Mouse (Mus musculus): Measurements from ENCODE around the gene Glod4.
A peak's percentile ranks its signal among the peaks of the same experiment; 100 is the strongest.

The Glod4 gene

DNA sequence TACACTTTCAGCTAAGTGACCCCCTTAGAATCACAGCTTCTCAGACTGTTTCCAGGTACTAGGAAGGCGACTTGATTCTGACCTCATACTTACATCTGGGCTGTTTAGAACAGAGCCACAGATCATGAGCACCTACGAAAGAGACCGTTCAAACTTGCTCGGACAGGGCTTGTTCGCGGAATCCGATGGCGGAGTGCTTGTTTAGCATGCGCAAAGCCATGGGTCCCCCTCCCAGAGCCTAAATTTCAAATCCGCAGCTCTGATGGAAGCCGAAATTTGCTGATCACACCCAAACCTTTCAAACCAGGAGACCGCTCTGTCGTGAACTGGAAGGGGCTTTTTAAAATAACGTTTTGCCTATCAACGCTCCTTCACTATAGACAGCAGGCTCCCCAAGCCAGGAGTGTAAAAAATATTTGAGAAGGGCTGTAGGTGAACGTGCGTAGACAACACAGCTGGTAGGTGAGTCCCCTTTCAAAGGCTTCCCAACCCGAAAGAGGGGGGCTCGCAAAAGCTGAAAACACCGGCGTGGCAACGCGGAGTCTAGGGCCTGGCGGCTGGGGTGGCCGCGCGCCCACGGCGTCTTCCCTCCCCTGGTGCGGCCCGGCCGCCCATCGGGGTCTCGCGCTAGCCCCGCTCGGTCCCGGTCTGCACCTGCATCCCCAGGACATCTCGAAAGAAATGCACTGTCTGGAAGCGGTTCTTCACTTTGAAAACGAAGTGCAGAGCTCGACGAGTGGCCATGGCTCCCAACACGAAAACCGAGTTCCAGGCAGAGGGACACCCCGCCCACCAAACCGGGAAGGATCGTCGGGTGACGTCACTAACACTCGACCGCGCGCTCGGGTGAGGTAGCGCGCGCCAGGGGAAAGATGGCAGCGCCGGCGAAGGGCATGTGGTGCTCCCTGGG is at the start of gene Glod4, which contains the start of gene Mrm3:
Glod4 (minus strand) TSS at position 825 of the 910 bp plus-strand sequence.
Mrm3 (plus strand) TSS at position 815 of the 910 bp plus-strand sequence.
- peak; percentile 83 for DNase-seq (ENCODE audit: low read depth)

DNA sequence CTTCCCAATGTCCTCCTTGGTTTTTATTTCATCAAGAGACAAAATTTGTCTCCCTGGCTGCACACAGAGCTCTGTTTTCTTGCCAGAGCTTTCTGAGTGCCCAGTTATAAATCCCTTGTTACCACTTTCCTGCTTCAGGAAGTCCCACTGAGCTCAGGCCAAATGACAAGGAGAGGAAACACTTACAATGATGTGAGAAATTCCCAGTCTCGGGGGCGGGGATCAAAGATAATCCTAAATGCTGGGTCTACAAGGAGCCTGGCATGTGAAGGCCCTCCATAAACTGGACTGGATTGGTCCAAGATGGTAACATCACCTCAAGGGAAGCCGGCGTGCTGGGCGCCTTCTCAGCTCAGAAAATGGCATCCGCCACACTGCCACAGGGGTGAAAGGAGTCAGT is 49.3 kb upstream of the Glod4 start:
- no peak for DNase-seq (ENCODE audit: low read depth)

DNA sequence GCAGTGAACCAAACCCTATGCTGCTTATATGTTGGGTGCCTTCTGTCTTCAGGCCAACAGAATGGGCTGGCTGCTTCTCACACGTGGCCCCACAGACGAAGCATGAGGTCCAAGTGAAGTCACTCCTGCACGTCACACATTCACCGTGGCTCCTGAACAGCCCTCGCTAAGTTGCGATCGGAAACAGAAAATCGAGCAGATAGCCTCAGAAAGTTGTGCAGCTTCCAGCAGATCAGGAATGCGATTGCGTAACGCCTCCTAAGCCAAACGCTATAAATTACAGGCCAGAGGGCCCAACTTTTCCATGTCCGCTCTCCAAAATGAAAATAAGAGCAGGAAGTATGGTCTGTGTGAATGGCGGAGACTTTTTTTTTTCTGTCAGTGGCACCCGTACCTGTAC is 48.9 kb upstream of the Glod4 start:
- DNase-seq (ENCODE audit: low read depth), result no peak

DNA sequence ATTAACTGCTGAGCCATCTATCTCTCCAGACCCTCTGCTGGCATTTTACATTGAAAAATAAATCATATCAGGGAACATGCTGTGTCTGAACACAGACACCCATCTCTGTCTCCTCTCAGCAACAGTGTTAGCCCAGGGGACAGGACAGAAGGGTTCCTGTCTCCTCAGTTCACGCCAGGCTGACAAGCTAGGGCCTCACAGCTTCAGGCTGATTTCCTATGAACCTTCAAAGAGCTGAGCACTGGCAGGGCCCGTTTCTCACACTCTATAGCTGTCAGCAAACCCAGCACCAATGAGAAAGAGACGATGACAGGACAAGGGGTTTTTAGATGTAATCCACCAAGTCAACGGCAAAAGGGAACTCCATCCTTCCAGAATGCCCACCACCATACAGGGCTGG is 48.4 kb upstream of the Glod4 start:
- no peak for DNase-seq (ENCODE audit: low read depth)

DNA sequence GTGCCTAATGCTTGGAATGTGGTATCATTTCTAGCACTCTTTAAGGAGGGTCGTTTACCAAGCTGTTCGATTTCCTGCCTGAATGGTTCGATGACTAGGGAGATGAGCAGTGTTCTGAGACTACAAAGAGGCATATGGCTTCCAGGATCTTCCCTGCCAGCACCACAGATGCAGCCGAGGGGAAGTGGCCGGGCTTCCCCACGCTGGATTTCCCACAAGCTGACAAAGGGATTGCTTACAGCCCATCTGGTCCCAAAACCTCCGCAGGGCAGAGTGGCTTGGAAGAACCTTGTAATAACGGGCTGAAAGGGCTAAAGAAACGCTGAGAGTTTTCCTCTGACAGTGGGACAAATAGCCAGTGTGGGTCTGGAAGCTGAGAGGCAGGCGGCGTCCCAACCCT is 46.8 kb upstream of the Glod4 start:
- DNase-seq (ENCODE audit: low read depth), result no peak

DNA sequence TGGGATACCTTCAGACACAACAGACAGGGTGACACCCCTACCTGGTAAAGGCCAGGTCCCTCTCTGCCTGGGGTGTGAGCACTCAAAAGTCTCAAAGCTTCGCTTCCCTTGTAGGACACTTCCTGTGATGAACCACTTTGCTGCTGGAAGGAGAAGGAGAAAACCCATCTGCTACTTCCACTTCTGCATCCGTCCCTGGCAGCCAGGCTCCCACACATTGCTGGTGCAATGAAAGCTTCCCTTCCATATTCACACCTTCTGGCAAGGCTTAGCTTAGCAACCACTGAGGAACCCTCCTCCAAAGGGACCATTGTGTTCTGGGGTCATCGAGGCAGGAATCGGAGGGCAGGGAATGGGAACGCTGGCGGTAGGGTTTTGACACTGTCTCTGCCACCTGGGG is 45.1 kb upstream of the Glod4 start:
- no peak for DNase-seq (ENCODE audit: low read depth)

DNA sequence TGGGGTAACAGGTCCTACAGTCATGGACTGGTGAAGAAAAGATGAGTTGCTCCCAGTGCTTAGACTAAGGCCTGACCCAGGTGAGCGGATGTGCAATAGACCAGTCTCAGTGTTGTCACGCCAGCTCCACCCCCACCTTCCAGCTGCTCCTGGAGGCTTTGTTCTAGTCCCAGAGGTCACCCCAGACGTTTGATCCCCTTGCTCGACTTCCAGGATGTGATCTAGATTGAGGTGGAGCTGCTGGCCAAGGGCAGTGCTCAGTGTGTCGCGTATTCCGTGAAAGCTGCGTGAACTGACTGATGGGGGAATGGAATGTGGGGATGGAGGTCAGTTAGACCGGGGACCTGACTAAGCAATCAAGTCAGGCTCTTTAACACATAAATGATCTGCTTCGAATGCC is 43.8 kb upstream of the Glod4 start:
- DNase-seq (ENCODE audit: low read depth), result no peak

DNA sequence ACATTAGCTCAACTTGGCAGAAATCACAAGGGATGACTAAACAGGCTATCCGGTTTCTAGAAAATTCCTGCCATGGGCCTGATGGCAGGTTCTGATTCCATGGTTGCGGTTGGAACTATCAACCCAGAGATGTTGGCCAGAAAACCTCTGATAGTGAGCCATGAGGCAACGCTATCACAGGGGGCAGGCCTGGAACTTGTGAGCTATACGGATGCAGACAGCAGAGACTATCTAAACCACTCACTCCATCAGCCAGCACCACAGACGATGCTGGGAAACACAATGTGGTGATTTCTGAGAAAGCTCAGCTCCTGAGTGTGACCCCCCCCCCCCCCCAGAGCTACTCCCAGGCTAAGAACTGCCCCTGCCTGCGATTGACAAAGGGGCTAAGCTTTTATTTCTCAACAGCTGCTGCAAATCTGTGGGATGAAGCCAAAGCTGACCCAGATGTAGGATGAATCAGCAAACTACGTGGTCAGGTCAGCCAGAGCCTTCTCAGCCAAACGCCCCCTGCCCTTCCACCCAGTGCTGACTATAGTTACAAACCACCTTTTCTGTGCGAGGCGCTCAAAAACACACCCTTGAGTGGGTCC is 43.1 kb upstream of the Glod4 start:
- no peak for DNase-seq (ENCODE audit: low read depth)

DNA sequence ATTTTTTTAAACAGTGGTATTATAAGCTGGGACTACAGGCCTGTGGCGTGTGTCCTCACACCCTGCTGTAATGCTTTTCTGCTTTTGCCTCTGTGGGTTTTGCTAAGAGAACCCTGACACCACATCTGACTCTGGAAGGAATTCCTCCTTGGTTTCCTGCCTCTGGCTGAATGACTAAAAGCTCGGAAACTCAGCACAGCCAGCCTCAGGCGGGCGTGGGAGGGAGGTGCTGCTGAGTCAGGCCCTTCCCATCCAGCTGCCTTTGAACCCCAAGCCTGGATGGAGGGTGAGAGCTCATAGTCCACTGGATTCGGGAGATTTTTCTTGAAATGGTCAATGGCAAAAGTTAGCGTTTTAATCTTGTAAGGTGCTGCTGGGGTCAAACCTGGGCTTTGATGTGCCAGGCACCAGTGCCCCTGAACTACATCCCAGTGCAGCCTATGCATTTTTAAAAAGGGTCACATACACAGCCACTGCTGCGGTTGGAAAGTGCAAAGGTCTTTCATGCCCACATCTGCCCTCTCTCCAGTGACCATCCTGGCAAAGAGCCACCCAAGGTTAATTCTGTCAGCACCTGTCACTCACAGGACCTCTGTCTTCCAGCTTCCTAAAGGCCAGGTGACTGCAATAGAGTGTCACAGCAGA is 42.0 kb upstream of the Glod4 start:
- DNase-seq (ENCODE audit: low read depth), result no peak

DNA sequence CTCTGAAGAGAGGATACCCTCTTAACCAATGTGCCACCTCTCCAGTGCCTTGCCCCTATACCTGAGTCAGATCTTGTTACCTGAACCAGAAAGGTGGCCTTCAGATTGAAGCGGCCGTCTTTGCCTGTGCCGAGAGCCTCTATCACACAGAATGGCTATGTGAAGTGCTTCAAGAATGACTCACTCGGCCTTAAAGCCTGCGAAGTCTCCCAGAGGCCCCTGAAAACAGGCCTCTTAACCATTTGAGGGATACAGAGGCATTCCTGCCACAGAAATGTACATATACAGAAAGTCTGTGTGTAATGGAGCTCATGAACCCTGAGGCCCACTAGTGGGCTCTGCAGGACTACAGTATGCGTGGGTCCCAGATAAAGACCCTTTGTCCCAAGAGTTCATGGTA is 40.3 kb upstream of the Glod4 start:
- no peak for DNase-seq (ENCODE audit: low read depth)

DNA sequence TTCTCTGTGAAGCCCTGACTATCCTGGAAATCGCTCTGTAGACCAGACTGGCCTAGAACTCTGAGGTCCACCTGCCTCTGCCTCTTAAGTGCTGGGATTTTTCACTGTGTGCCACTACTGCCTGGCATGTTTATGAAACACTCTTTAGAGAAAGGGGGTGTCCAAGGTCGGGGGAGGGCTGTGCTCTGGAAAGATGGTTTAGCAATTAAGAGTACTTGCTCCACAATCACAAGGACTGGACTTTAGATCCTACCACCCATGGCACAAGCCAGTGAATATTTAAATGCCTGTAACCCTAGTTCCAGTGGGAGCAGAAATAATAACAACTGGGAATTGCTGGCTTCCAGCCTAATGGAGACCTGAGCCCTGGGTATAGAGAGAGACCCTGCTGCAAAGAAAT is 36.4 kb upstream of the Glod4 start:
- DNase-seq (ENCODE audit: low read depth), result no peak

DNA sequence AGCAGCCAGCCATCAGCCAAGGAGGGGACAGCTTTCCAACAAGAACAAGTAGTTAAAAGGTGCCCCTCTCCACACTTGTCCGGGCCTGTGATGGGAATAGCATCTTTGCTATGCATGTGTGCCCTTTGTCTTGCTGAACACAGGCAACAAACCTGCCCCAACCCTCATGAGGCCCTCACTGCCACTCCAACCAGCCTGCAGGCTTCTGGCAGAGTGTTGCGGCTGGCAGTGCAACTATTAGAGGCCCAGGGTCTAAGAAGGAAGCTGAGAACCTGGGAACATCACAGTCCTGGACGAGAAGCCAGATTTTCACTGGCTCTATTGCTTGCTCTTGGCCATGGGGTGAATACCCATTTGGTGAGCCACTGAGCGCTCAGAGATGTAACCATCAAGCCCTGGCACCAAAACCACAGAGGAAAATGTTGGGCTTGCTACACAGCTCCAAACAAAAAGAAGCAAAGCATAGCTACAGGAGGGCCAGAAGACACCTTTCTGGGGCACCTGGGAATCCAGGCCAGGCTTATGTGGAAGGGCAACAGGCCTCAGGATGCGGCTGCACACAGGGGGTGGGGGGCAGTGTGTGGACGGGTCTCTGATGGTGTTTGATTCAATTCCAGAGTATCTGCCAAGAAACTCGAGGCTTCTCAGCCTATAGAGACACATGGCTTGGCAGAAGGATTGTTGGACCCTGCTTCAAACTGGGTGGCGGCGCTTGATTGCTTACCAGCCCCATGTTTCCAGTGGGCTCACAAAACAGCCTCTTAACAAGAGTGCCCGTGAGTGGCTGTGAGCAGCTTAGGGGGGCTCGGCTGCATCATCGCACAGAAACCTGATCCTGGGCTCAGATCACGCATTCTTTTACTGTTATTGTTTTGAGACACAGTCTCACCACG is 35.7 kb upstream of the Glod4 start:
- DNase-seq (ENCODE audit: low read depth), result no peak

DNA sequence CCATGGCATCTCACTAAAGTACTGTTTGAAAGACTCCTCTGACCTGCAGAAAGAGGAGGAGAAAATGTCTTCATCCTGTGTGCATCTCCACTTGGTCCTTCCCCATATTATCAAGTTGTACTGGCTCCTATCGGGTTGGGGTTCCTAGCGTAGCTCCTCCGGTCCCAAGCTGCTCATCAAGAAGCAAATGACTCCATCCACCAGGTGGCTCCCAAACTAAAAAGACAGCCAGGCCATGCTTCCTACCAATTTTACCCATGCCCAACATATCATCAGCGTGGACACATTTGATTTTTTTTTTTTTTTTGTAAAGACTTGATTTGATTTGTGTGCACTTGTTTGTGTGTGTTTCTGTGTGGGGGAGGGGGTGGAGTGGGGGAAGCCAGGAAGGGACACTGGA is 28.9 kb upstream of the Glod4 start:
- DNase-seq (ENCODE audit: low read depth), result no peak

DNA sequence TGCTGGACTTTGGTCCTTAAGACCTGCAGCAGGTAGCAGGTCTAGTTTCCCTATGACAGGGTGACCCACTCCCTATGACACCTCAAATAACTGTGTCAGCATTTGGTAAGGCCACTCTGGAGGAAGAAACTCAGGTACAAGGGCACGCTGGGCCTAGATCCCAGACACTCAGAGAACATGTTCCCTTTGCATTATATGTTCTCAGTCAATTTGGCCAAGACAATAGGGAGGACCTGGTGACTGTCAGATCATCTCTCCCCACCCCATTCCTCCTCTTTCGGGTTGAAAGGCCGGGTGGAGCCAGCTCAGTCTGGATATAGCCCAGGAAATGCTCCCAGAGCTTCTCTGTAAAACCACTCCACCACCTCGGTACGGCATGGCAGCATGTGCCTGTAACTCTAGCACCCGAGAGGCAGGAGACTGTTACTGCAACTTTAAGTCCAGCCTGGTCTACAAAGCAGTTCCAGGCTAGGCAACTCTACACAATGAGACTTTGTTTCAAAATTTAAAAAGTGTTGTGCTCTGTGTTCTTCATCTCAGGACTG is 25.1 kb upstream of the Glod4 start:
- no peak for DNase-seq (ENCODE audit: low read depth)

DNA sequence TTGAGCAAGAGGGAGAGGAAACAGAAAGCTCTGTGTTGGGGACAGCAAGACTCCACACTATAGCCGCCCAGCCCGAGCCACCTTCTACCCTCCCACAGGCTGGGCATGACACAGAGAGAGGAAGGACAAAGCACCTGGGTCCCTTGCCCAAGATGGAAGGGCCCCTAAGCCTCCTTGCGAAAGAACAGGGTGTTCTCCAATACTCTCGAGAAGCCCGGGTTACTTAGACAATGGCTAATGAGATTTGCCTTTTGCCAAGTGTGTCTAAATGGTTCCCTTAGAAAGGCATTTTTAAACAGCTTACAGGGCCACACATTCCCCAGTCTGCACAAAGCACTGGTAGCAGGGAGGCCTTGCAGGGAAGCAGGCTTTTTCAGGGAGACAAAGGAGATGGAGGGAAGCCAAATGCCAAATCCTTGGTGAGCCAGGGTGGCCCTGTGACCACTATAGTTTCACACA is 24.5 kb upstream of the Glod4 start:
- no peak for DNase-seq (ENCODE audit: low read depth)

DNA sequence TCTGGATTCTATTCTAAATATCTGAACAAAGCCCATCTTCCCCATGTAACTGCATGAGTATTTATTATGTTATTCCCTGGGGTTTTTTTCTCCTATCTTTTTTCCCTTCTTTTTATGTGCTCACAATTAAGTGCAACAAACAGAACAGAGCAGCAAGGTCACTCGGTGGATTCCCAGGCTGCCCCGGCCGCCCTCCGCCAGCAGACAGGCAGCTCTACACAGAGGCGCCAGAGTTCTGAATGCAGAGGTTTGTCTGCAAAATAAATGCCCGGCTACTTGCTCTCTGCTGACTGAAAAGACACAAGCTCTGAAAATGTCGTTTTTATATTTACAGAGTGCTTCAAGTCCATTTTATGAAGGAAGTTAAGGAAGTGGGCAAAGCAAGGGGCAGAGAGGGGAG is 24.0 kb upstream of the Glod4 start:
- DNase-seq (ENCODE audit: low read depth), result no peak

DNA sequence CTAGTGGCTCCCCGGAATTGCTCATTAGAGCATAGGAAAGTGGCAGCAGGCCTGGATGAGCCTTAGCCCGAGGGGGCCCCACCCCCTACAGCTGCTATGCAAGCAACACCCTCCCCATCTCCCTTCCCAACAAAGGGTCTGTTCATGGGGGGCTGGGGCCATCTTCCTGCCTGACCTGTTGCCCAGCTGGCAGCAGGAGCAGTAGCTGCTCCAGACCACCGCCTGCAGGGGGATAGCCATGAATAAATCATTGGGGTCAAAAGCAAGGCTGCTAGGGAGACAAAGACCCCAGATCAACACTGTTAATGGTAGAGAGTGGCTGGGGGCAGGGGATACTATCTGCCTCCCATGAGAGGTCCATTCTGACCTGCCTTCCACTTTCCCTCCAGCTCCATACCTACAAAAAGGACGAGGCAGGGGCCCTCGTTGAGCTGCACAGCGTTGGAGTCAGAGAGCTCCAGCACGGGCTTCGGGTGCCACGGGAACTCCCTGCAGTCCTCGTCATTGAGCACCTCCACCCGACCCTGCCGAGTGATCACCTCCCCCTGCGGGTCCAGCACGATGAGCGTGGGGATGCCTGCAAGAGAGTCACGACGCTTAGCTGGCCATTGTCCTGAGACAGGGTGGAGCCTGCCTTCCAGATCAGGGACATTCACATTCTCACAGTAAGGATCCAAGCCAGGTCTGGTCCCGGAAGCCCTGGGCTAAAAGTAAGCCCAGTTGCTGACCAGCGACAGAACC is 19.3 kb upstream of the Glod4 start:
- DNase-seq (ENCODE audit: low read depth), result no peak

DNA sequence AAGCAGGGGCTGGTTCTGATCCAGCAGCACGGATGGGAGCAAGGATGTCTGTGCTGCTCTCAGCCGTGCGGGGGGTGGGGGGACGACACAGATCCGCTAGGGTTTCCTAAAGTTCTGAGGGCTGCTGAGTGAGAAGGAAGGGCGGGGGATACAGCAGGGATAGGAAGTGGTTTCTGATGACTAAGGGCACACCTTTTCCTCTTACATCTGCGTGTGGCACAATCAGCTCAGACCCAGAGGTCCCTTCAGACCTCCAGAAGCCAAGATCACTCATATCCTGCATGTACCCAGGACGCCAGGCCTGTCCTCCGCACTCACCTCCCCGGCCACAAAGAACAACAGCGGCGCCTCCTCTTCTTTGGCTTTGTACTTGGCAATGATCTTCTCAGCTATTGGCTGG is 17.7 kb upstream of the Glod4 start:
- no peak for DNase-seq (ENCODE audit: low read depth)

DNA sequence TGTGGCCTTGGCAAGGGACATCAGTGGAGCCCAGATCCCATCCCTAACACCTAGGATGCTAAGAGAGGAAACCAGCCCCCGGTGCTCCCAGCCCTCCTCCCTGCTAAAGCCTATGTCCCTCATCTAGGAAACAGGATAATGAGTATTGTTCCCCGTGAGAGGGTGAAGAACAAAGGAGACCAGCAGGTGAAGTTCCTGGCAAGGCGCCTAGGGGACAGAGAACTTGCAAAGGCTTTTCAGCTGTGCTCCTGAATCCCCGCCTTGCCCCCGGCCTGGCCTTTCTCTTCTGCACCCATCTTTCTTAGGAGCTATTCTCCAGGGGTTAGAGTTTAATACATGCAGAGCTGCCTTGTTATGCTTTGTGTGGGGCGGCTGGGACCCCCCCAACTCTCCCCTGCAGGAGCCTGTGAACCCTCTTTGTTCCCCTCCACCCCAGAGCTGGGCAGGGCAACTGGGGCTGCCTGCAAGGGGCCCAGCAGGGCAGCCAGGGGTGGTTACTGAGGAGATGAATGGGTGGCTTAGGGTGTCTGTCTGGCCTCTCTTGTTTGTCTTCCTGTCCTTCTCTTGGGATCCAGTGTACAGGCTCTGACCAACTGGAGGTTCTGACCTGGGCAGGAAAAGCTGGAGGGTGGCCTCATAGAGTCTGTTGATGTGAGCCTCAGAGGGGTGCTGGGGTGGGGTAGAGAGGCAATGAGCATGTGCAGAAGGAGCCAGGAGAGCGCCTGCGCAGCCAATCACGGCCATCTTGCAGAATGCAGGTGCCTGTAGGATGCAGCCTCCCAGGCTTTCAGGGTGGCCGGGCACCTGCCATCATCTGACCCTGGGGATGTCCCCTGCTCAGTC is 16.9 kb upstream of the Glod4 start:
- no peak for DNase-seq (ENCODE audit: low read depth)

DNA sequence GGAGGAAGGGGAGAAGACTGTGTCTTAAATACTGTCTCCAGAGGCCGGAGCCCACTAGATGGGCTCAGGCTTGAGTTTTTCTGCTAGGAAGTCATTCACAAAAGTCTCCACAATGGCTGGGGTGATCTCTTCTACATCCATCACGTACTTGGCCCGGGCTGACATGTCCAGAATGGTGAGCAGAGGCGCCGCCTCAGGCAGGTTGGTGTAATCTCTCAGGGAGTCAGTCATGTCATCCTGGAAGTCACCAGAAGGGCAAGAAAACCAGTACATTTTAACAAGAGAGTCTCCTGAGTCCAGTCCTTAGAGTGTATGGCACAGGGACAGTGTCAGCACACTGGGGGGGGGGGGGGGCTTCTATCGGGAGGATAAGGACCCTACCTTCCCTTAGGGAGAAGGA is 15.0 kb upstream of the Glod4 start:
- no peak for DNase-seq (ENCODE audit: low read depth)
